Mouse (Mus musculus) neural tube, embryonic 14.5 days (tissue): Measurements from ENCODE around the gene Defb22. TPM values are rescaled to one million over a fixed set of nuclear protein-coding genes. Genes with fewer than 3 reads are reported as not detected.

Experiments
- ATAC-seq: fragments of 200-750 bp; cut with Nextera tagmentation; 2 replicates; pipeline ENCODE4 v1.8.0; 2017; ENCODE audit warnings: low read depth, mild to moderate bottlenecking, moderate TSS enrichment, moderate library complexity
- H3K27ac ChIP-seq: fragments of 300-500 bp; sonication (generic); 2 replicates; pipeline ENCODE4 v1.5.1; 2014; ENCODE audit warnings: low read depth, mild to moderate bottlenecking, control low read depth, low read length, moderate library complexity, mixed read lengths
- H3K27me3 ChIP-seq: fragments of 300-500 bp; sonication (generic); 2 replicates; pipeline ENCODE4 v1.6.1; 2014; ENCODE audit warnings: low read length; ENCODE audit not compliant: control insufficient read depth, insufficient read depth
- H3K36me3 ChIP-seq: fragments of 300-500 bp; sonication (generic); 2 replicates; pipeline ENCODE4 v1.6.1; 2014; ENCODE audit warnings: low read length, mixed read lengths; ENCODE audit not compliant: control insufficient read depth, insufficient read depth
- H3K4me1 ChIP-seq: fragments of 300-500 bp; sonication (generic); 2 replicates; pipeline ENCODE4 v1.6.1; 2014; ENCODE audit warnings: low read length; ENCODE audit not compliant: control insufficient read depth, insufficient read depth
- H3K4me2 ChIP-seq: fragments of 300-500 bp; sonication (generic); 2 replicates; pipeline ENCODE4 v1.6.1; 2014; ENCODE audit warnings: mild to moderate bottlenecking, low read depth, low read length, control low read depth
- H3K4me3 ChIP-seq: fragments of 300-500 bp; sonication (generic); 2 replicates; pipeline ENCODE4 v1.5.1; 2014; ENCODE audit warnings: low read depth, low read length, control low read depth, mixed read lengths
- H3K9ac ChIP-seq: fragments of 300-500 bp; sonication (generic); replicated peaks from 2 replicates; pipeline ENCODE4 v1.6.1; 2014; ENCODE audit warnings: low read depth, mild to moderate bottlenecking, control low read depth, low read length, mixed read lengths
- H3K9me3 ChIP-seq: fragments of 300-500 bp; sonication (generic); 2 replicates; pipeline ENCODE4 v1.6.1; 2016; ENCODE audit warnings: low read length; ENCODE audit not compliant: control insufficient read depth
- WGBS: fragments of 180-500 bp; shearing (Covaris S2); extraction: QIAGEN DNeasy Blood & Tissue Kit; methylation state at CpG from one replicate; pipeline ENCODE4 v1.1.7; 2014; 5-methylcytosine and 5-hydroxymethylcytosine counted together
- polyA plus RNA-seq: library from polyadenylated mRNA; unstranded; fragments of >200 nt; fragmentation: Nextera tagmentation; extraction: Ambion mirVana; gene quantifications from 2 replicates; pipeline ENCODE4 v1.2.1, GENCODE M21; 2014

Gene Defb22
- not detected in 2 replicates for polyA plus RNA-seq

DNA sequence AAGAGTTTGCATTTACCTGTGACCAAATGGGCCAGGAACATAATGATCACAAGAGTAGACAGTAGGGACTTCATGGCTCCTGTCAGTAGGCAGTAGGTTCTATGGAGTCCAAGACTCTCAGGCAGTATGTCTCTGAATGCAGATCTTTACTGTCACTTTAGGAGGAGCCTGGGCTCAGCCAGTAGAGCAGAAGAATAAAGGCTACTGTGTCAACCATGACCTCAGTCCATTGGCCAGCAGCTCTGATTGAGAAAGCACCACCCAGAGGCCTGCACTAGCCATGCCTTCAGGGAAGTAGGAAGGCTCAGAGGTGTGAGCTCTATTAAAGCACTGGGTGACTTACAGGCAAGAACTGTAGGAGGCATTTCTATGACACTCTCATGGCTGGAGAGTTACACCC, at the start of gene Defb22:
Defb22 (minus strand) TSS at position 101 of the 400 bp plus-strand sequence.
- no peak within 1 kb of the TSS for H3K4me3 ChIP-seq
- no peaks in the 10 kb centered on the region for H3K9me3 ChIP-seq
- no peak within 1 kb of the TSS for H3K27ac ChIP-seq
- H3K4me2 ChIP-seq = no peak within 1 kb of the TSS
- ATAC-seq = no peak
- no peak within 1 kb of the TSS for H3K9ac ChIP-seq
- no peaks in the 10 kb centered on the region for H3K4me1 ChIP-seq
- no peaks in the 10 kb centered on the region for H3K27me3 ChIP-seq
- no peaks in the 10 kb centered on the region for H3K36me3 ChIP-seq

GRCm38 (mm10) chr2:152517981-152518380, 28.0 kb upstream of the Defb22 start, which contains the start of gene Defb28:
Gene Defb28 (plus strand): TSS chr2:152518255.
- Histone ChIP-seq H3K9me3 (no peaks in the 10 kb centered on the region), H3K36me3 (no peaks in the 10 kb centered on the region), H3K27me3 (no peaks in the 10 kb centered on the region), H3K4me1 (no peaks in the 10 kb centered on the region), H3K27ac (no peak within 1 kb of the TSS), H3K4me2 (no peak within 1 kb of the TSS), H3K9ac (no peak within 1 kb of the TSS), H3K4me3 (no peak within 1 kb of the TSS)
- WGBS = 75% methylated on average over 4 of the region's 4 CpGs
- ATAC-seq = no peak

DNA sequence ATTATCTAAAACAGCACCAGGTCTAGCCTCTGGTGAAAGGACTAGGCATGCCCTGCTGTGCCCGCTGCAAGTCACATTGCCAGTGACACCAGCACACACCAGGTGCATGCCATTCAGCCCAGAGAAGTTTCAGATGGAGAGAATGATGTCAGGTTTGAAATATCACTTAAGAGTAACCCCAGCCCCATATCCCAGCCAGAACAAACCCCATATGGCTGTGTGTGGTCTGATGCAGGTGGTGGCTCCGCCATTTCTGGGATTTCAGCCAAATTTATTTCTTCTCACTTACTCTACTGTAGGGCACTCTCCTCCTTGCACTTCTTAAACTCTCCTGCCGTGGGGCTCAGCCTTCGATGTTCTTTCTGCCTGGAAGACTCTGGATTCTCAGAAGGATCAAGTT, 26.1 kb upstream of the Defb22 start:
- H3K4me2 ChIP-seq = no peak overlapping the region
- no peak overlapping the region for H3K27ac ChIP-seq
- ATAC-seq = no peak
- no peaks in the 10 kb centered on the region for H3K9me3 ChIP-seq
- H3K9ac ChIP-seq = no peak overlapping the region
- H3K4me3 ChIP-seq = no peak overlapping the region
- H3K27me3 ChIP-seq = no peaks in the 10 kb centered on the region
- no peaks in the 10 kb centered on the region for H3K4me1 ChIP-seq
- 74% methylated on average over 4 of the region's 4 CpGs for WGBS
- H3K36me3 ChIP-seq = no peaks in the 10 kb centered on the region

GRCm38 (mm10) chr2:152511592-152511991, 21.7 kb upstream of the Defb22 start, which contains the start of gene Defb26:
Gene Defb26 (minus strand): TSS chr2:152511692.
- Histone ChIP-seq H3K9ac (no peak within 1 kb of the TSS), H3K4me1 (no peaks in the 10 kb centered on the region), H3K4me3 (no peak within 1 kb of the TSS), H3K36me3 (no peaks in the 10 kb centered on the region), H3K4me2 (no peak within 1 kb of the TSS), H3K9me3 (no peaks in the 10 kb centered on the region), H3K27me3 (no peaks in the 10 kb centered on the region), H3K27ac (no peak within 1 kb of the TSS)
- WGBS = 61% methylated on average over 1 of the region's 1 CpGs
- ATAC-seq = no peak

DNA sequence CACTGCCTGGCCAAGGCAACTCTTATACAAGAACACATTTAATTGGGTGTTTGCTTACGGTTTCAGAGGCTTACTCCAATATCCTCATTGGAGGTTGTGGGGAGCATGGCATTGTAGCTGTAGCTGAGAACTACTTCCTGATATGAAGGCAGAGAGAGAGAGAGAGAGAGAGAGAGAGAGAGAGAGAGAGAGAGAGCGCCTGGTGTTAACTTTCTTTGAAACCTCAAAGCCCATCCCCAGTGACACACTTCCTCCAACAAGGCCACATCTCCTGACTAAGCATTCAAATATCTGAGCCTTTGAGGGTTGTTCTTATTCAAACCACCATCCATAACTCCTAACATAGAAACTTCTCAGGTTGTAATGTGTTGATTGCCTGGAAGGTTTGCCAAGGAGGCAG, 14.0 kb upstream of the Defb22 start:
- no peaks in the 10 kb centered on the region for H3K36me3 ChIP-seq
- 79% methylated on average over 2 of the region's 2 CpGs for WGBS

DNA sequence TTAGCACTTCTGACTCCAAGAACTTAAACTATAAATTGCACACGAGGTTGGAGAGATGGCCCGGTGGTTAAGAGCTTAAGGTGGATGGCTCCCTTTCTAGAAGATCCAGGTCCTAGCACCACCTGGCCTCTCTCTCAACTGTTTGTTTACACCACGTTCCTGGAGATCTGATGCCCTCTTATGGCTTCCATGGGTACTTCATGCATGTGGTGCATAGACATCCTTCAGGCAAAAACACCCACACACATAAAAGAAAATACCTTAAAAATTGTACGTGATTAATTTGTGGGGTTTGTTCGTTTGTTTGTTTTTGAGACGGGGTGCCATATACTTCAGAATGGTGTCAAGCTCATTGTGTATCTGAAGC, 10.9 kb upstream of the Defb22 start:
- WGBS = 84% methylated on average over 6 of the region's 6 CpGs
- Histone ChIP-seq H3K27ac (no peak overlapping the region), H3K4me3 (no peak overlapping the region), H3K27me3 (no peaks in the 10 kb centered on the region), H3K4me2 (no peak overlapping the region), H3K36me3 (no peaks in the 10 kb centered on the region), H3K4me1 (no peaks in the 10 kb centered on the region), H3K9me3 (no peaks in the 10 kb centered on the region), H3K9ac (no peak overlapping the region)
- ATAC-seq = no peak

More for the DNA sequence above, 14.0 kb upstream of the Defb22 start:
- ATAC-seq = no peak
- H3K4me2 ChIP-seq = no peak overlapping the region
- no peak overlapping the region for H3K27ac ChIP-seq
- H3K27me3 ChIP-seq = no peaks in the 10 kb centered on the region
- no peaks in the 10 kb centered on the region for H3K9me3 ChIP-seq
- H3K9ac ChIP-seq = no peak overlapping the region
- H3K4me3 ChIP-seq = no peak overlapping the region
- H3K4me1 ChIP-seq = no peaks in the 10 kb centered on the region

- 78% methylated on average over 7 of the region's 7 CpGs for WGBS
- Histone ChIP-seq H3K4me2 (no peak overlapping the region), H3K9me3 (no peaks in the 10 kb centered on the region), H3K27ac (no peak overlapping the region), H3K27me3 (no peaks in the 10 kb centered on the region), H3K4me3 (no peak overlapping the region), H3K36me3 (no peaks in the 10 kb centered on the region), H3K4me1 (no peaks in the 10 kb centered on the region), H3K9ac (no peak overlapping the region)
- no peak for ATAC-seq
Measured at GRCm38 (mm10) chr2:152500204-152500862, 10.4 kb upstream of the Defb22 start.

GRCm38 (mm10) chr2:152498020-152498419, 8.1 kb upstream of the Defb22 start:
- Histone ChIP-seq H3K27me3 (no peaks in the 10 kb centered on the region), H3K4me1 (no peaks in the 10 kb centered on the region), H3K27ac (no peak overlapping the region), H3K9me3 (no peaks in the 10 kb centered on the region), H3K4me3 (no peak overlapping the region), H3K9ac (no peak overlapping the region), H3K36me3 (no peaks in the 10 kb centered on the region), H3K4me2 (no peak overlapping the region)
- no peak for ATAC-seq
- 79% methylated on average over 6 of the region's 6 CpGs for WGBS

- 81% methylated on average over 6 of the region's 6 CpGs for WGBS
- H3K4me1 ChIP-seq = no peaks in the 10 kb centered on the region
- no peak overlapping the region for H3K4me3 ChIP-seq
- H3K9ac ChIP-seq = no peak overlapping the region
- H3K27me3 ChIP-seq = no peaks in the 10 kb centered on the region
- no peak for ATAC-seq
- no peaks in the 10 kb centered on the region for H3K9me3 ChIP-seq
- H3K4me2 ChIP-seq = no peak overlapping the region
- H3K27ac ChIP-seq = no peak overlapping the region
- no peaks in the 10 kb centered on the region for H3K36me3 ChIP-seq
Measured at GRCm38 (mm10) chr2:152493151-152493550, 3.2 kb upstream of the Defb22 start.
